Mouse (Mus musculus) forebrain, embryonic 13.5 days (tissue): ENCODE results near the gene Dcbld2. TPM values are rescaled to one million over a fixed set of nuclear protein-coding genes. Genes with fewer than 3 reads are reported as not detected.

Experiments used
- ATAC-seq: fragments of 200-750 bp; cut with Nextera tagmentation; 2 replicates; pipeline ENCODE4 v1.8.0; 2017
- H3K27ac ChIP-seq: fragments of 300-500 bp; sonication (generic); 2 replicates; pipeline ENCODE4 v1.5.1; 2015; ENCODE audit warnings: inconsistent platforms, mild to moderate bottlenecking, moderate library complexity
- H3K27me3 ChIP-seq: fragments of 300-500 bp; sonication (generic); 2 replicates; pipeline ENCODE4 v1.6.1; 2015; ENCODE audit warnings: mild to moderate bottlenecking, inconsistent platforms
- H3K36me3 ChIP-seq: fragments of 300-500 bp; sonication (generic); 2 replicates; pipeline ENCODE4 v1.6.1; 2015; ENCODE audit warnings: mild to moderate bottlenecking, inconsistent platforms; ENCODE audit not compliant: poor library complexity, severe bottlenecking
- H3K4me1 ChIP-seq: fragments of 300-500 bp; sonication (generic); 2 replicates; pipeline ENCODE4 v1.6.1; 2015; ENCODE audit warnings: inconsistent platforms
- H3K4me2 ChIP-seq: fragments of 300-500 bp; sonication (generic); 2 replicates; pipeline ENCODE4 v1.6.1; 2015; ENCODE audit warnings: inconsistent platforms, mild to moderate bottlenecking, moderate library complexity
- H3K4me3 ChIP-seq: fragments of 300-500 bp; sonication (generic); 2 replicates; pipeline ENCODE4 v1.5.1; 2015; ENCODE audit warnings: mild to moderate bottlenecking, inconsistent platforms
- H3K9ac ChIP-seq: fragments of 300-500 bp; sonication (generic); 2 replicates; pipeline ENCODE4 v1.6.1; 2015; ENCODE audit warnings: mild to moderate bottlenecking, inconsistent platforms
- H3K9me3 ChIP-seq: fragments of 300-500 bp; sonication (generic); replicated peaks from 2 replicates; pipeline ENCODE4 v1.6.1; 2016; ENCODE audit warnings: inconsistent platforms
- WGBS: fragments of 180-500 bp; shearing (Covaris S2); methylation state at CpG from one replicate; pipeline ENCODE4 v1.1.7; 2015; 5-methylcytosine and 5-hydroxymethylcytosine counted together
- polyA plus RNA-seq: library from polyadenylated mRNA; unstranded; fragments of >200 nt; fragmentation: Nextera tagmentation; extraction: Ambion mirVana; gene quantifications from 2 replicates; pipeline ENCODE4 v1.2.1, GENCODE M21; 2015

Dcbld2 gene
- polyA plus RNA-seq, 1 experiment from 2014 or later, result 5.4 TPM

DNA sequence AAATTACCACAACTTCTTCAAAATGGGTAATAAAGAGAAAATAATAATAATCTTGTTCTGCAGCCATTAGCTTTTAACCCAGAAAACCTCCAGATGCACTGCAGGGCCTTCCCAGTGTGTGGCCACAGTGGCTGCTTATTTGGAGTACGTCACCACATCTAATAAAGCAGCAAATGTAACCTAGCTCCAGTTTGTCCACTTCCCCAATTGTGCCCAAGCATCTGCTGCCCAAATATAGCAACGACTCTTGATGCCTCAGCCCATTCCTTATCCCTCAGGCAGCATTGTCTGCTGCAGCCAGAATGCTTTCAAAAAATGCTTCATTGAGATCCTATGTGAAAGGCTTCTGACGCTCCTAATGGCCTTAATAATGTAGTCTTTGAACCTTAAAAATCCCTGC, 66.6 kb downstream of the Dcbld2 start:
- no peak overlapping the region for H3K4me2 ChIP-seq
- 36% methylated on average over 3 of the region's 3 CpGs for WGBS
- 0 out of 2 replicates have a peak, but pooled peaks cover 5% of the 10 kb centered on the region for H3K36me3 ChIP-seq
- no peaks in the 10 kb centered on the region for H3K4me1 ChIP-seq
- no peak for ATAC-seq
- H3K4me3 ChIP-seq, result no peak overlapping the region
- no peaks in the 10 kb centered on the region for H3K27me3 ChIP-seq
- H3K9me3 ChIP-seq, result peaks cover 8% of the 10 kb centered on the region; the same call in 1 of the 2 replicates
- no peak overlapping the region for H3K27ac ChIP-seq
- H3K9ac ChIP-seq, result no peak overlapping the region

- H3K4me1 ChIP-seq, result no peaks in the 10 kb centered on the region
- 88% methylated on average over 3 of the region's 3 CpGs for WGBS
- no peak overlapping the region for H3K27ac ChIP-seq
- H3K9ac ChIP-seq, result no peak overlapping the region
- H3K27me3 ChIP-seq, result no peaks in the 10 kb centered on the region
- no peak overlapping the region for H3K4me3 ChIP-seq
- no peak for ATAC-seq
- H3K4me2 ChIP-seq, result no peak overlapping the region
- H3K36me3 ChIP-seq, result 0 out of 2 replicates have a peak, but pooled peaks cover 5% of the 10 kb centered on the region
- peaks cover 8% of the 10 kb centered on the region; the same call in 1 of the 2 replicates for H3K9me3 ChIP-seq
These were observed 67.4 kb downstream of the Dcbld2 start for GRCm38 (mm10) chr16:58475544-58476154.

DNA sequence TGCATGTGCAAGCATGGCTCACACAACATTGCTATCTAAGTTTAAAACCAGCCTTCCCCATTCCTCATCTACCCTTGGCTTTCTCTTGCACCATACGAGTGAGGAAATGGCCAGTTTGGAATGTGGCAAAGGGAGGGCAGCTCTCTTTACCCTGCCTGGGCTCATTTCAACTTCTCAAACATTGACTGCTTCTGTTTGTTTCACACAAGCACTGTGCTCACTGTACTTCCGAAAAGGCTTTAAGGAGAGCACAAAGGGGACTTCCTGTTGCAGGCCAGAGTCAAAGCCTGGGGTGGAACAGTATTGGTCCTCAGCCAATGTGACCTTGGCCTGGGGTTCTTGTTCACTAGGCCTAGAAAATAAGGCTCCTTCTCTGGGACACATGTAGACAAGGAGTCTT, 68.1 kb downstream of the Dcbld2 start:
- Histone ChIP-seq H3K27me3 (no peaks in the 10 kb centered on the region), H3K4me2 (no peak overlapping the region), H3K9me3 (peaks cover 8% of the 10 kb centered on the region; the same call in 1 of the 2 replicates), H3K27ac (no peak overlapping the region), H3K4me3 (no peak overlapping the region), H3K4me1 (no peaks in the 10 kb centered on the region), H3K36me3 (0 out of 2 replicates have a peak, but pooled peaks cover 5% of the 10 kb centered on the region), H3K9ac (no peak overlapping the region)
- ATAC-seq, result no peak
- 84% methylated on average over 2 of the region's 2 CpGs for WGBS

- no peak overlapping the region for H3K4me3 ChIP-seq
- H3K27me3 ChIP-seq, result no peaks in the 10 kb centered on the region
- no peak overlapping the region for H3K27ac ChIP-seq
- H3K9ac ChIP-seq, result no peak overlapping the region
- no peak overlapping the region for H3K4me2 ChIP-seq
- peaks cover 8% of the 10 kb centered on the region; the same call in 1 of the 2 replicates for H3K9me3 ChIP-seq
- 88% methylated on average over 4 of the region's 4 CpGs for WGBS
- no peaks in the 10 kb centered on the region for H3K4me1 ChIP-seq
- no peak for ATAC-seq
- no peaks in the 10 kb centered on the region for H3K36me3 ChIP-seq
These were observed 71.7 kb downstream of the Dcbld2 start for GRCm38 (mm10) chr16:58479898-58480448.

GRCm38 (mm10) chr16:58481219-58481905, 73.1 kb downstream of the Dcbld2 start:
- Histone ChIP-seq H3K4me2 (no peak overlapping the region), H3K9ac (no peak overlapping the region), H3K27ac (no peak overlapping the region), H3K4me1 (no peaks in the 10 kb centered on the region), H3K36me3 (no peaks in the 10 kb centered on the region), H3K4me3 (no peak overlapping the region), H3K27me3 (no peaks in the 10 kb centered on the region), H3K9me3 (peaks cover 8% of the 10 kb centered on the region; the same call in 1 of the 2 replicates)
- ATAC-seq, result no peak
- 90% methylated on average over 9 of the region's 9 CpGs for WGBS

DNA sequence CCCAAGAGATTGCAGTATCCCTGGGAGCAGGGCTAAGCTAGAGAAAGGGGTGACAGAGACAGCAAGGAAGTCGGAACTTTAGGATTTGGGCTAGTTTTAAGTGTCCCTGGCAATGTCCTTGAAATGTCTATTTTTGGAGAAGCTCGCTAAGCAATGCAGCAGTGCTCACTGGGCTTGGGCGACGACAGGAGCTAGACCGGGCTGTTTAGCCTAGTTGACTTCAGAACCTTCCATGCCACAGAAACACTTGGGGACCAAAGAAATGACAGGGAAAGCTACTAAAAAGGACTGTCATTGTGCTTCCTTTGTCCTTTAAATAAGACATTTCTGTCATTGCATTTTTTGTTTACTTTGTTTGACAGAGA, 73.6 kb downstream of the Dcbld2 start:
- H3K4me1 ChIP-seq, result no peaks in the 10 kb centered on the region
- H3K27me3 ChIP-seq, result no peaks in the 10 kb centered on the region
- H3K9me3 ChIP-seq, result peaks cover 8% of the 10 kb centered on the region; the same call in 1 of the 2 replicates
- no peak overlapping the region for H3K4me3 ChIP-seq
- H3K36me3 ChIP-seq, result no peaks in the 10 kb centered on the region
- ATAC-seq, result no peak
- H3K9ac ChIP-seq, result no peak overlapping the region
- H3K27ac ChIP-seq, result no peak overlapping the region
- 90% methylated on average over 5 of the region's 5 CpGs for WGBS
- no peak overlapping the region for H3K4me2 ChIP-seq

DNA sequence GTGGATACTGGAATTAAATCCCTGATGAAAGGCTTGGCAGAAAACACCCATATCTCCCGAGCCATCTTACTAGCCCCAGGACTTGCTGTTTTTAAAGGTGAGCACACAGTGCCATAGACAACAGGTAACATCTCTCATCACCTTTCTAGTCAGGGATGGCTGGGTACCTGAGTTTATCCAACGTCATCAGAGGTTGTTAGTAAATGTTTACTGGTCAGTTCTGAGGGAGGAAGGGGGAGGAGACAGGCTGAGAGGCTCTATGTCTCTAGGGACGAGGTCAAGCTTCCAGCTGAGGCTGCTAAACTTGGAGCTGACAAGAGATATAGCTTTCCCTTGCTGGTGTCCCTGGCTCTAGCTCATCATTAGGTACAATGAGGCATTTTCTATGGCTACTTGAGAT, 74.1 kb downstream of the Dcbld2 start:
- Histone ChIP-seq H3K4me2 (no peak overlapping the region), H3K9ac (no peak overlapping the region), H3K27me3 (no peaks in the 10 kb centered on the region), H3K36me3 (no peaks in the 10 kb centered on the region), H3K4me3 (no peak overlapping the region), H3K4me1 (no peaks in the 10 kb centered on the region), H3K27ac (no peak overlapping the region), H3K9me3 (peaks cover 7% of the 10 kb centered on the region; the same call in 1 of the 2 replicates)
- no peak for ATAC-seq
- 71% methylated on average over 3 of the region's 3 CpGs for WGBS

DNA sequence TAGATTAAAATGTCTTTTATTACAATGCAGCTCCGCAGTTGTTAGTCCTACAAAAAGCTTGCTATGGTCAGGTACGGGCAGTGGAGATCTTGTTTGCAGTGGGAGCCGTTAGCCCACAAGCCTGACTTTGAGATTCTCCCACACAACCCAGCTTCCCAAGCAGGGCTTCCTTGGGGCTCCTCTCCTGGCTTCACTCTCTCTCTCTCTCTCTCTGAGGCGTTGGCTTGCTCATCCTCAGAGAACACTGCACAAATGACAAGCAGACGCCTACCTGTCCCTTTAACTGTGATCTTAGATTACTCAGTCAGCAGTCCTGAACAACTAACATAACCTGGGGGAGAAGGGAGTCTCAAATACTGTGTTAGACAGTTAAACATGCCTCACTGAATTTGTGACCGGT, 79.6 kb downstream of the Dcbld2 start:
- Histone ChIP-seq H3K9me3 (no peaks in the 10 kb centered on the region), H3K27me3 (no peaks in the 10 kb centered on the region), H3K4me1 (no peaks in the 10 kb centered on the region), H3K36me3 (no peaks in the 10 kb centered on the region), H3K4me2 (no peak overlapping the region), H3K4me3 (no peak overlapping the region), H3K9ac (no peak overlapping the region), H3K27ac (no peak overlapping the region)
- WGBS, result 96% methylated on average over 6 of the region's 6 CpGs
- ATAC-seq, result no peak

- H3K27me3 ChIP-seq, result peaks cover 4% of the 10 kb centered on the region; the same call in 1 of the 2 replicates
- no peaks in the 10 kb centered on the region for H3K36me3 ChIP-seq
- no peaks in the 10 kb centered on the region for H3K9me3 ChIP-seq
- no peak for ATAC-seq
- H3K4me2 ChIP-seq, result no peak overlapping the region
- no peak overlapping the region for H3K4me3 ChIP-seq
- no peak overlapping the region for H3K27ac ChIP-seq
- H3K9ac ChIP-seq, result no peak overlapping the region
- H3K4me1 ChIP-seq, result peaks cover 8% of the 10 kb centered on the region; the same call in 1 of the 2 replicates
These were observed 88.5 kb downstream of the Dcbld2 start for GRCm38 (mm10) chr16:58496791-58497190.

GRCm38 (mm10) chr16:58497886-58498713, 89.9 kb downstream of the Dcbld2 start:
- H3K4me1 ChIP-seq, result peaks cover 11% of the 10 kb centered on the region; the same call in 1 of the 2 replicates
- H3K4me3 ChIP-seq, result no peak overlapping the region
- H3K4me2 ChIP-seq, result no peak overlapping the region
- H3K9ac ChIP-seq, result no peak overlapping the region
- H3K27ac ChIP-seq, result no peak overlapping the region
- H3K36me3 ChIP-seq, result no peaks in the 10 kb centered on the region
- H3K9me3 ChIP-seq, result no peaks in the 10 kb centered on the region
- no peak for ATAC-seq
- 82% methylated on average over 9 of the region's 9 CpGs for WGBS
- peaks cover 4% of the 10 kb centered on the region; the same call in 1 of the 2 replicates for H3K27me3 ChIP-seq

DNA sequence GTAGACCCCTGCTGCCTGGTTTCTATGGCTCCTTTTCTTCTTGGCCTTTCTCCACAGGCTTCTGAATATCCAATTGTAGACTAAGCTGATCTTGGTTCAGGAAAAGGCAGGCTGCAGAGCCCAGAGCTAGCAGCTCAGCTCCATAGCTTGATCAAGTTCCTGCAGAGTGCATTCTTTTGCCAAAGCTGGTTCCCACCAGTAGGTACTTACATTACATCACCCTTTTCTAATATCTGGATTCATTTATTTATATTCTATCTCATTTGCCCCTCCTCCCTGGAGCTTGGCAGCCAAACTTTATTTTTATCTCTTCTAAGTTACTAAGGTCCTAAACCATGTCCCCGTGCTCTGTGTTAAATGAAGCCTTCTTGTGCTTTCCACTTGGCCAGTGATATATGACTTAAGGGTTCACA, 90.9 kb downstream of the Dcbld2 start:
- 37% methylated on average over 1 of the region's 1 CpGs for WGBS
- Histone ChIP-seq H3K4me3 (no peak overlapping the region), H3K9ac (no peak overlapping the region), H3K4me1 (peaks cover 11% of the 10 kb centered on the region; the same call in 1 of the 2 replicates), H3K36me3 (no peaks in the 10 kb centered on the region), H3K9me3 (no peaks in the 10 kb centered on the region), H3K27ac (no peak overlapping the region), H3K4me2 (no peak overlapping the region), H3K27me3 (peaks cover 4% of the 10 kb centered on the region; the same call in 1 of the 2 replicates)
- ATAC-seq, result peak; percentile 62

GRCm38 (mm10) chr16:58499650-58500049, 91.4 kb downstream of the Dcbld2 start:
- no peak overlapping the region for H3K27ac ChIP-seq
- H3K9ac ChIP-seq, result no peak overlapping the region
- H3K4me2 ChIP-seq, result no peak overlapping the region
- no peaks in the 10 kb centered on the region for H3K9me3 ChIP-seq
- ATAC-seq, result no peak
- peaks cover 11% of the 10 kb centered on the region; the same call in 1 of the 2 replicates for H3K4me1 ChIP-seq
- peaks cover 4% of the 10 kb centered on the region; the same call in 1 of the 2 replicates for H3K27me3 ChIP-seq
- WGBS, result 38% methylated on average over 5 of the region's 5 CpGs
- H3K36me3 ChIP-seq, result no peaks in the 10 kb centered on the region
- no peak overlapping the region for H3K4me3 ChIP-seq
